Mouse (Mus musculus) lung, postnatal 25 days (tissue): Measurements from ENCODE around the gene Ppia.
"Not testable (repeated sequence)": the region's sequence is repeated elsewhere in the genome, so short reads cannot be mapped to it uniquely, and the experiment has no call there.

Experiments used
- DNase-seq: peaks from one replicate; pipeline ENCODE4 v3.0.0; 2022; ENCODE audit warnings: low spot score

The Ppia gene

GRCm38 (mm10) chr11:6414751-6415550, at the start of gene Ppia:
TSS of gene Ppia (plus strand) at chr11:6415443.
- DNase-seq: peak; percentile 81

- peak; percentile 87 for DNase-seq
Observed at GRCm38 (mm10) chr11:6365885-6366284, 49.4 kb upstream of the Ppia start.

GRCm38 (mm10) chr11:6366434-6366833, 48.8 kb upstream of the Ppia start:
- no peak for DNase-seq

- no peak for DNase-seq
Observed at GRCm38 (mm10) chr11:6367156-6367555, 48.1 kb upstream of the Ppia start.

GRCm38 (mm10) chr11:6367986-6368385, 47.3 kb upstream of the Ppia start:
- DNase-seq: not testable (repeated sequence)

- DNase-seq: no peak
Observed at GRCm38 (mm10) chr11:6371376-6372155, 43.7 kb upstream of the Ppia start.

GRCm38 (mm10) chr11:6372784-6373183, 42.5 kb upstream of the Ppia start:
- DNase-seq: no peak

GRCm38 (mm10) chr11:6380916-6381315, 34.3 kb upstream of the Ppia start:
- DNase-seq: no peak

GRCm38 (mm10) chr11:6388126-6388725, 27.0 kb upstream of the Ppia start:
- no peak for DNase-seq

GRCm38 (mm10) chr11:6388726-6389413, 26.4 kb upstream of the Ppia start, which contains the start of gene Zmiz2:
TSS of gene Zmiz2 (plus strand) at chr11:6389074.
- DNase-seq: peak; percentile 94

- DNase-seq: no peak
Observed at GRCm38 (mm10) chr11:6389483-6389921, 25.7 kb upstream of the Ppia start.

GRCm38 (mm10) chr11:6390376-6391053, 24.7 kb upstream of the Ppia start:
- DNase-seq: no peak

GRCm38 (mm10) chr11:6391516-6392276, 23.5 kb upstream of the Ppia start:
- DNase-seq: no peak

- DNase-seq: no peak
Observed at GRCm38 (mm10) chr11:6392857-6393256, 22.4 kb upstream of the Ppia start.

GRCm38 (mm10) chr11:6393866-6394265, 21.4 kb upstream of the Ppia start:
- DNase-seq: no peak

GRCm38 (mm10) chr11:6395565-6395964, 19.7 kb upstream of the Ppia start:
- DNase-seq: no peak

- DNase-seq: no peak
Observed at GRCm38 (mm10) chr11:6398141-6398540, 17.1 kb upstream of the Ppia start.

- peak; percentile 70 for DNase-seq
Observed at GRCm38 (mm10) chr11:6402515-6403510, 12.4 kb upstream of the Ppia start.

- DNase-seq: no peak
Observed at GRCm38 (mm10) chr11:6403830-6404405, 11.3 kb upstream of the Ppia start.
